Mouse (Mus musculus) lung, adult 2 months (tissue): Measurements from ENCODE around the gene Ngrn. TPM values are rescaled to one million over a fixed set of nuclear protein-coding genes. Genes with fewer than 3 reads are reported as not detected.
A peak's percentile ranks its signal among the peaks of the same experiment; 100 is the strongest.

Experiments used
- DNase-seq: peaks from one replicate; pipeline ENCODE4 v3.0.0; 2022
- H3K4me1 ChIP-seq: fragments of 200-500 bp; 2 replicates; pipeline ENCODE4 v1.6.1; 2011; ENCODE audit warnings: low read length; ENCODE audit not compliant: control insufficient read depth, insufficient read depth
- H3K4me3 ChIP-seq: fragments of 200-500 bp; replicated peaks from 2 replicates; pipeline ENCODE3; 2011; ENCODE audit warnings: low read depth, mild to moderate bottlenecking, control low read depth, low read length; ENCODE audit errors: extremely low read depth
- CTCF ChIP-seq: fragments of 200-500 bp; IDR thresholded peaks from 2 replicates; pipeline ENCODE4 v1.5.1; 2011; ENCODE audit warnings: mild to moderate bottlenecking, low read length, control low read depth; ENCODE audit not compliant: insufficient read depth
- POLR2A ChIP-seq: fragments of 200-500 bp; IDR thresholded peaks from 2 replicates; pipeline ENCODE4 v1.6.1; 2011; ENCODE audit warnings: low read depth, mild to moderate bottlenecking, control low read depth, low read length, borderline replicate concordance; ENCODE audit errors: extremely low read depth
- WGBS: fragments of 180-500 bp; shearing (Covaris S2); methylation state at CpG from one replicate; pipeline ENCODE4 v1.1.7; 2018; 5-methylcytosine and 5-hydroxymethylcytosine counted together
- polyA plus RNA-seq: library from polyadenylated mRNA; depleted of rRNA; stranded (reverse); fragments of >200 nt; gene quantifications from 2 replicates; pipeline ENCODE4 v1.2.3, GENCODE M21; 2012; rRNA removed

The Ngrn gene
- polyA plus RNA-seq, 1 experiment: 26.2 TPM

DNA sequence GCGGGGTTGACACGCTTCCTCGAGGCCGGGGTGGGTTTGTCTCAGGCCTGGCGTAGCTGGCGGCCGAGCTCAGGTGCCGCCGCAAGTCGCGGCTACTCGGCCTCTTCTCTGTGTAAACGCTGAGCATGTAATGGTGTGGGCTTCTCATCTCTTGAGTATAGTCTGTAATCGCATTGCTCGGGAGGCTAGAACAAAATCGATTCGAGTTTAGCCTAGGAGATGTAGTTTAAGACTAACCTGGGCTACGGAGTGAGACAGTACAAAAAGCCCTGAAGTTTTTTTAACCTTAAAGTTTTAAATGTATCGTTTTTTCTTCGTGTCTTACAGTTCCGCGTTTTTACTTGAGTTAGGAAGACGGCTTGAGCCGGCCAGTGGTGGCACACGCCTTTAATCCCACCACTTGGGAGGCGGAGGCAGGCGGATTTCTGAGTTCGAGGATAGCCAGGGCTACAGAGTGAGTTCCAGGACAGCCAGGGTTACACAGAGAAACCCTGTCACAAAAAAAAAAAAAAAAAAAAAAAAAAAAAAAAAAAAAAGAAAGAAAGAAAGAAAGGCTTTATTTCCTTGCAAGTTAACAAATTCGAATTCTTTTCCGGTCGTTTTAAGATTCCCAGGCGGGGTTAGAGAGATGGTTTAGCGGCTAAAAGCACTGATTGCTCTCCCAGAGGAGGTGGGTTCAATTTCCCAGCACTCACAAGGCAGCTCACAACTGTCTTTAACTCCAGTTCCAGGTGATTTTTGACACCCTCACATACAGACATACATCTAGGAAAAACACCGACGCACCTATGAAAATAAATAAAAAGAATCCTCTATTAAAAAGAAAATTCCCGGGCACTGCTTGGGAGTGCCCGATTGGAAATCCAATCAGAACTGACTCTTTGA lies 34.0 kb downstream of the Ngrn start:
- 4% methylated on average over 37 of the region's 37 CpGs for WGBS
- Histone ChIP-seq H3K4me1 (peaks cover 2% of the 10 kb centered on the region), H3K4me3 (peak overlapping the region; percentile 92)
- TF ChIP-seq POLR2A (no peak), CTCF (no peak)
- no peak for DNase-seq

DNA sequence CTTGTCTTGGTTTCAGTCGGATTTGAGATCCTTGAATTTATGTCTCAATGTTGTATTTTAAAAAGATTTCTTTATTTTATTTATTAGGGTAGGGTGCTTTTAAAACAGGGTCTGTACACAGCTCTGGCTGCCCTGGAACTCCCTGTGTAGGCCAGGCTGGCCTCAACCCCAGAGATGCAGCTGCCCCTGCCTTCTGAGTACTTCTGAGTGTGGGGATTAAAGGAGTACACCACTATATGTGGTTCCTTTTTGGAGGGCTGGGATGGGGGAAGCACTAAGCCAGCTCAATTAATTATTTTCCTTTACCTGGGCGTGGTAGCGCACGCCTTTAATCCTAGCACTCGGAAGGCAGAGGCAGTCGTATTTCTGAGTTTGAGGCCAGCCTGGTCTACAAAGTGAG lies 35.4 kb downstream of the Ngrn start:
- no peak for TF ChIP-seq CTCF
- no peak for TF ChIP-seq POLR2A
- DNase-seq: no peak
- WGBS: 89% methylated on average over 6 of the region's 6 CpGs
- Histone ChIP-seq H3K4me1 (peaks cover 2% of the 10 kb centered on the region), H3K4me3 (no peak overlapping the region)

DNA sequence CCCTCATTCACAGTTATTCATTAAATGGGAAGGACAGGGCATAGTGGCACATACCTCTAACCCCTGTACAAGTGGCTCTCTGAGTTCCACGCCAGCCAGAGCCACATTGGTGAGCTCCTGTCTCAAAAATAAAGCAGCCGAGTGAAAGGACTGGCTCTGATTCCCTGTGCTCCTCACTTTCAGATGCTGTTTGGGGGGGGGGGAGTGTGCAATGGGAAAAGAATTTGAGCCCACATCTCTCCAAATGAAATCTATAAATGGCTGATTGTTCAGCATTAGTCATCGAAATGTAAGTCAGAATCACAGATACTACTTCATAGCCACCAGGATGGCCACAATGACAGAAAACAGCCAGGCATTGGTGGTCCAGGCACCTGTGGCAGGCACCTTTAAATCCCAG lies 36.0 kb downstream of the Ngrn start:
- Histone ChIP-seq H3K4me1 (peaks cover 2% of the 10 kb centered on the region), H3K4me3 (no peak overlapping the region)
- TF ChIP-seq CTCF (no peak), POLR2A (no peak)
- no peak for DNase-seq
- 74% methylated on average over 3 of the region's 3 CpGs for WGBS

DNA sequence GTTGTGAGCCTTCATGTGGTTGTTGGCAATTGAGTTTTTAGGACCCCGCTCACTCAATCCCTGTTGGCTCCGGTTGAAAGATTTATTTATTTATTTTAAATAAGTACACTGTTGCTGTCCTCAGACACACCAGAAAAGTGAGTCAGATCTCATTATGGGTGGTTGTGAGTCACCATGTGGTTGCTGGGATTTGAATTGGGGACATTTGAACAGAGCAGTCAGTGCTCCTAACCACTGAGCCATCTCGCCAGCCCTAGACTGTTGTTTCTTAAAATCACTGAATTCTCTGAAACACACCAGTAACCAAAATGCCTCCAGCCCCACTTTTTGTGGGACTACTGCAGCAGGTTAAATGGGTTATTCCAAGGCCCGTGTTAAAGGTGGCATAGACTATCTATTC lies 37.7 kb downstream of the Ngrn start:
- TF ChIP-seq CTCF (no peak), POLR2A (no peak)
- peaks cover 2% of the 10 kb centered on the region for H3K4me1 ChIP-seq
- 87% methylated on average over 4 of the region's 4 CpGs for WGBS
- H3K4me3 ChIP-seq: no peak overlapping the region
- no peak for DNase-seq

DNA sequence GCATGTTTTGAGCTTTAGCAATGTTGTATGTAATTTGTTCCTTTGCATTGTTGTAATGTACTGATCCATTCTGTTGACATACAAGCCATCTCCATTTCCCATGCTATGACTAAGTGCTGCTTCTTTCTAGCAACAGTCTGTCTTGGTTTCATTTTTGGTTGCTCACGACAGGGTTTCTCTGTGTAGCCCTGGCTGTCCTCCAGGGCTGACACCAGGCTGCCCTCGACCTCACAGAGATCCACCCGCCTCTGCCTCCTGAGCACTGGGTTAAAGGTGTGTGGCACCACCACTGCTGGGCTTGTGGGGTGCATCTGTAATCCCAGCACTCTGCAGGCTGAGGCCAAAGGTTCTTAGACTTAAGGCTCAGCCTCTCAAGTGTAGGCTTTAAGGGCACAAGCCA lies 38.6 kb downstream of the Ngrn start:
- H3K4me1 ChIP-seq: peaks cover 2% of the 10 kb centered on the region
- DNase-seq: no peak
- TF ChIP-seq POLR2A (no peak), CTCF (no peak)
- WGBS: 46% methylated on average over 3 of the region's 3 CpGs
- H3K4me3 ChIP-seq: no peak overlapping the region

DNA sequence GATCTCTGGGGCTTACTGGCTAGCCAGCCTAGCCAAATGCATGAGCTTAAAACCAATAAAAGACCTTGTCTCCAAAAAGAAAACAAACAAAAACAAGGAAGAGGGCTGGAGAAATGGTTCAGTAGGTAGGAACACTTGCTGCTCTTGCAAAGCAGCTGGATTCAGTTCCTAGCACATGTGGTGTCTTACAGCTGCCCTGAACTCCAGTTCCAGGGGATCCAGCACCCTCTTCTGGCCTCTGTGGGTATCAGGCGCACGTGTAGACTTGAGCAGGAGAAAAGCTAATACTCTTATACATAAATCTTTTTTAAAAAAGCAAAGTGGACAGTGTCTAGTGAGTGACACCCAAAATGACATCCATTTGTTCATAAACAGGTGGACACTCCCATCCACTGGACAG lies 40.5 kb downstream of the Ngrn start:
- DNase-seq: no peak
- H3K4me3 ChIP-seq: no peak overlapping the region
- 88% methylated on average over 2 of the region's 2 CpGs for WGBS
- no peaks in the 10 kb centered on the region for H3K4me1 ChIP-seq
- TF ChIP-seq CTCF: peak; percentile 23; the same call in 1 of the 2 replicates
- no peak for TF ChIP-seq POLR2A

DNA sequence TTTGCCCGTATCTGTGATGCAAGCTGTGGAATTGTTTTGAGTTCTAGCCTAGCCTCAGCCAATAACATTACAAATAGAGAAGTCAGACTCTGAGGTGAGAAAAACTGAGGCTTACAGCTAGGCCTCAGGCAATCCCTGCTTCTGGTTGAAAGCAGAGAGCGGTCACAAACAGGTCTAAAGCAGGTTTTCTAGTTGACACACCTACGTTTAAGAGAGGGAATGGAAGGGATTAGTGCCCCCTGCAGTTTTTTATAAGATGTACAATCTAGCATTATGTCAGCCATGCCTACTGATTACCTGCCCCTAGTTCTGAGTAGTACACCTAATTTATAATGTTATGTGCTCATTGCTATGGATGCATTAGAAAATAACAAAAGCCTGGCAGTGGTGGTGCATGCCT lies 46.8 kb downstream of the Ngrn start:
- no peak for TF ChIP-seq POLR2A
- TF ChIP-seq CTCF: no peak
- no peak overlapping the region for H3K4me3 ChIP-seq
- 71% methylated on average over 3 of the region's 3 CpGs for WGBS
- no peak for DNase-seq
- no peaks in the 10 kb centered on the region for H3K4me1 ChIP-seq

DNA sequence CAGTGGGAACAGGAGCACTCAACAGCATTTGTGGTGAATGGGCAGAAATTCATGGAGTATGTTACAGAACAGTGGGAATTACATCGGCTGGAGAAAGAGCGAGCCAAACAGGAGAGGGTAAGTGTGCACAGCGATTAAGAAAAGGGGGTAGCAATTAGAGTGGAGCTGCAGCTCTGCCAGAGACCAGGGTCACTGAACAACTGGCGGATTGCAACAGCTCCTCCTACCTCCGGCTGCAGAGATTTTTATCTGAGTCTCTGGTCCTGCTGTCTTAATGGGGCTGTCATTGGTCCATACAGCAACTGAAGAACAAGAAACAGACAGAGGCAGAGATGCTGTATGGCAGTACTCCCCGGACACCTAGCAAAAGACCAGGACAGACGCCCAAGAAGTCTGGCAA lies 49.8 kb downstream of the Ngrn start:
- H3K4me1 ChIP-seq: no peaks in the 10 kb centered on the region
- peak overlapping the region; percentile 9 for H3K4me3 ChIP-seq
- peak; percentile 22 for DNase-seq
- TF ChIP-seq CTCF (no peak), POLR2A (no peak)
- 70% methylated on average over 7 of the region's 7 CpGs for WGBS

Other genes with a start within 250 kb of the Ngrn start
- 60.0 and 65.8 TPM in 2 replicates for gene Zfp710, start 236.4 kb upstream of the Ngrn start, polyA plus RNA-seq
- gene Idh2, start 145.8 kb upstream of the Ngrn start, polyA plus RNA-seq: 144 and 162 TPM in 2 replicates
- 14.7 and 19.0 TPM in 2 replicates for gene Sema4b, start 74.4 kb upstream of the Ngrn start, polyA plus RNA-seq
- 93.8 and 94.6 TPM in 2 replicates for gene Cib1, start 28.4 kb upstream of the Ngrn start, polyA plus RNA-seq
- 2.4 and 3.2 TPM in 2 replicates for gene Gdpgp1, start 28.4 kb upstream of the Ngrn start, polyA plus RNA-seq
- 1.2 and 1.3 TPM in 2 replicates for gene Ttll13, start 14.8 kb upstream of the Ngrn start, polyA plus RNA-seq
- gene Vps33b, start 8.4 kb downstream of the Ngrn start, polyA plus RNA-seq: 11.9 and 14.4 TPM in 2 replicates
- 2.0 and 5.2 TPM in 2 replicates for gene Prc1, start 33.2 kb downstream of the Ngrn start, polyA plus RNA-seq
- 10.8 and 12.2 TPM in 2 replicates for gene Rccd1, start 63.2 kb downstream of the Ngrn start, polyA plus RNA-seq
- 102 and 105 TPM in 2 replicates for gene Unc45a, start 79.8 kb downstream of the Ngrn start, polyA plus RNA-seq
- 20.4 and 26.9 TPM in 2 replicates for gene Hddc3, start 81.9 kb downstream of the Ngrn start, polyA plus RNA-seq
- gene Man2a2, start 110.2 kb downstream of the Ngrn start, polyA plus RNA-seq: 93.7 and 96.3 TPM in 2 replicates
- gene Fes, start 126.7 kb downstream of the Ngrn start, polyA plus RNA-seq: 51.4 and 60.1 TPM in 2 replicates
- 106 and 114 TPM in 2 replicates for gene Furin, start 144.2 kb downstream of the Ngrn start, polyA plus RNA-seq